ENCODE assay signal across 12 mouse cellular contexts in the genomic region with DNA sequence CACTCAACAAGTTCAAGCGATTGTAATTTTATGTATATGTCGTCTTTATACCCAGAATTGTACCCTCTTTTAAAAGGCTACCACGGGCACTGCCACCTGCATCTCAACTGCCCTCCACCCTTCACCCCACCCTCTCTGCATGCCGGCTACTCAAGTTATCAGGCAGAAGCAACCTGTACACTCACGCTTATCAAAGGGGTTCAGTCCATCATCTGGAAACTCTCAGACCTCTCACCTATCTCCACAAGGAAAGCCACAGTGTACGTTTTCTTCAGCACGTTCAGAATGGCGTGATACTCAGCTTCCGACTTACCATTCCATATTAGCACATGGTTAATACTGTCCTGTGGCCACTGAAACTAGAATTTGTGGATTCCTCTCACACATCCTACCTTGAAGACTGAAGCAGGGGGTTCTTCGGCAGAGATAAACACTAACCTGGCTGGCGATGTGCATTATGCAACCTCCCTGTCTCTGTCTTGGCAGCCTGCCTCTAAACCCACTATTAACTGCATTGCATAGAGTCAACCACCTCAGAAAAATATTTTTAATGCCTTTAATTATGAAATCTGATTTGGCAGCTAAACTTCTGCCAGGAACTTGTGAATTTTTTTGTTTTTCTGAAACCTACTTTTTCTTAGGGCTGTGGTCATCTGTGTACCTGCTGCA. TPM values are rescaled to one million over a fixed set of nuclear protein-coding genes. Genes with fewer than 3 reads are reported as not detected.
A peak's percentile ranks its signal among the peaks of the same experiment; 100 is the strongest.
DNase-seq lines count a peak whose midpoint lies in the region; ATAC-seq and TF ChIP-seq lines count a peak whose summit lies in the region.
"Had no signal": no experiment of that assay in that cellular context is flagged by ENCODE, and none has a peak within 500 bp of the region (broad histone marks: within the 10 kb centered on the region; RNA-seq: fewer than 3 reads in every experiment).

No protein-coding gene starts in this region.

- peaks cover 33% of the 10 kb centered on the region for H3K36me3 ChIP-seq in embryonic facial prominence, embryonic 10.5 days (replicated peaks)

- peak; percentile 80 for ATAC-seq in erythroblast, adult 5-6 weeks (replicated peaks; ENCODE audit: low FRiP score, poor library complexity, severe bottlenecking)
- ATAC-seq in megakaryocyte-erythroid progenitor cell, adult 5-6 weeks (replicated peaks; ENCODE audit: low FRiP score, low TSS enrichment, poor library complexity, severe bottlenecking): peak; percentile 77

- no peak for TF ChIP-seq CTCF in cerebellum, adult 2 months (IDR thresholded peaks at IDR 0.05; ENCODE audit: borderline replicate concordance, insufficient read depth, low read depth, low read length)

- no peaks in the 10 kb centered on the region for H3K27me3 ChIP-seq in cerebellum, adult 2 months (ENCODE audit: control insufficient read depth, insufficient read depth, low read length)
- H3K27me3 ChIP-seq in embryonic facial prominence, embryonic 10.5 days (replicated peaks; ENCODE audit: low read depth, poor library complexity, severe bottlenecking): no peaks in the 10 kb centered on the region
- H3K27me3 ChIP-seq: hindbrain, embryonic 15.5 days; limb, embryonic 15.5 days had no signal

- H3K27ac ChIP-seq in cerebellum, adult 2 months (ENCODE audit: insufficient read depth, low read length): 0 out of 2 replicates have a peak overlapping the region, but pooled peaks have one; percentile 11
- no peak overlapping the region for H3K27ac ChIP-seq in embryonic facial prominence, embryonic 10.5 days (replicated peaks)
- H3K27ac ChIP-seq: hindbrain, embryonic 15.5 days; limb, embryonic 15.5 days had no signal

- peak; percentile 45 to 66 for DNase-seq in cerebellum, adult 2 months
- no peak for DNase-seq in cerebellum, adult 11 months
- peak; percentile 49 to 63 for DNase-seq in kidney, postnatal 25 days
- DNase-seq in kidney, postnatal 14 days: no peak
- DNase-seq in embryonic facial prominence, embryonic 10.5 days (ENCODE audit: low spot score): no peak
- no peak for DNase-seq in gastrocnemius, postnatal 14 days
- DNase-seq: midbrain, embryonic 14.5 days; thymus, adult 2 months had no signal

- H3K9me3 ChIP-seq in embryonic facial prominence, embryonic 10.5 days: no peaks in the 10 kb centered on the region
- H3K9me3 ChIP-seq: hindbrain, embryonic 15.5 days; limb, embryonic 15.5 days had no signal

- 57% methylated on average over 11 of the region's 11 CpGs for WGBS in cerebellum, adult 2 months
- WGBS in embryonic facial prominence, embryonic 10.5 days: 93% methylated on average over 11 of the region's 11 CpGs

- H3K4me3 ChIP-seq in cerebellum, adult 2 months (replicated peaks; ENCODE audit: insufficient read depth, low read depth, low read length): no peak overlapping the region
- H3K4me3 ChIP-seq in embryonic facial prominence, embryonic 10.5 days: no peak overlapping the region
- H3K4me3 ChIP-seq: hindbrain, embryonic 15.5 days; limb, embryonic 15.5 days had no signal

- intact Hi-C loops in gastrocnemius, postnatal 14 days (cut with DNase I; ENCODE audit: low total_unique reads): no loop called here

- TF ChIP-seq POLR2A in cerebellum, adult 2 months (IDR thresholded peaks at IDR 0.05; ENCODE audit: borderline replicate concordance, insufficient read depth, low read length): no peak

- peaks cover 44% of the 10 kb centered on the region for H3K4me1 ChIP-seq in cerebellum, adult 2 months (ENCODE audit: control insufficient read depth, insufficient read depth, low read length)
- peaks cover 17% of the 10 kb centered on the region for H3K4me1 ChIP-seq in embryonic facial prominence, embryonic 10.5 days

RNA-seq across cellular contexts. Expression of a gene that starts 11.4 kb away (rescaled TPM):
- 50.5 and 59.9 TPM in 2 replicates for polyA plus RNA-seq in cerebellum, adult 2 months (2012; rRNA removed)
- total RNA-seq in erythroblast, adult 5-6 weeks (2015; ENCODE audit: low replicate concordance): 160 and 187 TPM in 2 replicates
- total RNA-seq in erythroblast, adult 5-6 weeks (2017; ENCODE audit: low replicate concordance): 378 and 459 TPM in 2 replicates
- 37.6 and 51.7 TPM in 2 replicates for total RNA-seq in megakaryocyte-erythroid progenitor cell, adult 5-6 weeks (2014; fragmentation: Nextera tagmentation)
- total RNA-seq in megakaryocyte-erythroid progenitor cell, adult 5-6 weeks (2017): 38.6 and 40.0 TPM in 2 replicates
- polyA plus RNA-seq in embryonic facial prominence, embryonic 10.5 days (2016; fragmentation: Nextera tagmentation; extraction: Ambion mirVana): 2.8 and 3.3 TPM in 2 replicates
- total RNA-seq in gastrocnemius, postnatal 14 days (2021): 10 to 100 TPM; 22.8 to 45.1 TPM

Comparison
In these comparisons a context has a peak if more than half of its experiments do, and no peak if none do; other contexts are left out.
1. DNase-seq: peak in cerebellum, adult 2 months (2 of 2) and kidney, postnatal 25 days (2 of 2); none in cerebellum, adult 11 months (single experiment), kidney, postnatal 14 days (single experiment), embryonic facial prominence, embryonic 10.5 days (single experiment) and gastrocnemius, postnatal 14 days (single experiment).